Mouse (Mus musculus) MEL (cell line): Measurements from ENCODE around the gene Nup188. TPM values are rescaled to one million over a fixed set of nuclear protein-coding genes. Genes with fewer than 3 reads are reported as not detected.

Experiments used
- DNase-seq: peaks from one replicate; pipeline ENCODE4 v3.0.0; 2011; ENCODE audit warnings: low read depth, low spot score
- H3K27ac ChIP-seq: 2 replicates; pipeline ENCODE4 v1.5.1; 2012; ENCODE audit warnings: low read depth, mild to moderate bottlenecking, control low read depth, low read length, moderate library complexity; ENCODE audit not compliant: control insufficient read depth
- H3K27me3 ChIP-seq, 2 experiments: fragments of 150-350 bp in 1 of 2; sonication (generic) in 1 of 2; 2 replicates each; pipeline ENCODE4 v1.6.1; 2012; ENCODE audit warnings: low read length in 2 of 2, mild to moderate bottlenecking in 2 of 2, improper control_type of control experiment in 1 of 2, moderate library complexity in 1 of 2; ENCODE audit not compliant: insufficient read depth in 2 of 2, control insufficient read depth in 1 of 2
- H3K36me3 ChIP-seq, 2 experiments: 2 replicates each; pipeline ENCODE4 v1.6.1; 2012 to 2014; ENCODE audit warnings: low read length in 2 of 2, improper control_type of control experiment in 1 of 2, inconsistent platforms in 1 of 2, mild to moderate bottlenecking in 1 of 2; ENCODE audit not compliant: insufficient read depth in 2 of 2, control insufficient read depth in 1 of 2
- H3K4me1 ChIP-seq, 2 experiments: fragments of 150-350 bp in 1 of 2; sonication (generic) in 1 of 2; 2 replicates each; pipeline ENCODE4 v1.6.1; 2012; ENCODE audit warnings: low read length in 2 of 2, improper control_type of control experiment in 1 of 2, mild to moderate bottlenecking in 1 of 2; ENCODE audit not compliant: insufficient read depth in 2 of 2, control insufficient read depth in 1 of 2
- H3K4me3 ChIP-seq, 2 experiments: fragments of 150-350 bp in 1 of 2; sonication (generic) in 1 of 2; 2 replicates each; pipeline ENCODE4 v1.5.1; 2012; ENCODE audit warnings: low read depth in 2 of 2, low read length in 2 of 2, mild to moderate bottlenecking in 2 of 2, moderate library complexity in 2 of 2, control low read depth in 1 of 2, improper control_type of control experiment in 1 of 2; ENCODE audit not compliant: control insufficient read depth in 1 of 2, insufficient read depth in 1 of 2
- H3K79me2 ChIP-seq: 2 replicates; pipeline ENCODE4 v1.6.1; 2012; ENCODE audit warnings: mild to moderate bottlenecking, low read length, moderate library complexity; ENCODE audit not compliant: control insufficient read depth, poor library complexity, insufficient read depth
- H3K9ac ChIP-seq: 2 replicates; pipeline ENCODE4 v1.6.1; 2012; ENCODE audit warnings: low read depth, mild to moderate bottlenecking, control low read depth, low read length, moderate library complexity; ENCODE audit not compliant: control insufficient read depth, poor library complexity, severe bottlenecking
- H3K9me3 ChIP-seq: fragments of 150-350 bp; sonication (generic); replicated peaks from 2 replicates; pipeline ENCODE4 v1.6.1; 2012; ENCODE audit warnings: mild to moderate bottlenecking, low read length, improper control_type of control experiment, moderate library complexity; ENCODE audit not compliant: insufficient read depth
- BHLHE40 ChIP-seq: IDR thresholded peaks from 2 replicates; pipeline ENCODE4 v1.6.1; 2012; ENCODE audit warnings: low read depth, mild to moderate bottlenecking, inconsistent platforms, low read length, improper control_type of control experiment, borderline replicate concordance
- CHD2 ChIP-seq: IDR thresholded peaks from 2 replicates; pipeline ENCODE4 v1.6.1; 2011; ENCODE audit warnings: low read length, improper control_type of control experiment
- E2F4 ChIP-seq: IDR thresholded peaks from 2 replicates; pipeline ENCODE4 v1.6.1; 2011; ENCODE audit warnings: low read depth, low read length, improper control_type of control experiment, borderline replicate concordance
- ELF1 ChIP-seq: IDR thresholded peaks from 2 replicates; pipeline ENCODE4 v1.6.1; 2014; ENCODE audit warnings: low read depth, mild to moderate bottlenecking, inconsistent platforms, low read length, improper control_type of control experiment, moderate library complexity
- EP300 ChIP-seq, 2 experiments: IDR thresholded peaks; 2 replicates each; pipeline ENCODE4 v1.6.1; 2011; ENCODE audit warnings: improper control_type of control experiment in 2 of 2, low read length in 2 of 2, low read depth in 1 of 2, mild to moderate bottlenecking in 1 of 2
- ETS1 ChIP-seq: IDR thresholded peaks from 2 replicates; pipeline ENCODE4 v1.6.1; 2012; ENCODE audit warnings: low read depth, mild to moderate bottlenecking, inconsistent platforms, low read length, improper control_type of control experiment, moderate library complexity
- GABPA ChIP-seq: IDR thresholded peaks from 2 replicates; pipeline ENCODE4 v1.6.1; 2012; ENCODE audit warnings: low read depth, mild to moderate bottlenecking, inconsistent platforms, low read length, improper control_type of control experiment, moderate library complexity
- HCFC1 ChIP-seq: IDR thresholded peaks from 2 replicates; pipeline ENCODE4 v1.6.1; 2012; ENCODE audit warnings: low read depth, mild to moderate bottlenecking, inconsistent platforms, low read length, improper control_type of control experiment, moderate library complexity
- KAT2A ChIP-seq: conservative IDR thresholded peaks from 2 replicates; pipeline ENCODE4 v1.6.1; 2012; ENCODE audit warnings: low read depth, low read length, improper control_type of control experiment, inconsistent platforms
- MAFK ChIP-seq: IDR thresholded peaks from 2 replicates; pipeline ENCODE4 v1.6.1; 2011; ENCODE audit warnings: low read depth, mild to moderate bottlenecking, low read length, improper control_type of control experiment, borderline replicate concordance
- MAX ChIP-seq: IDR thresholded peaks from 2 replicates; pipeline ENCODE4 v1.6.1; 2011; ENCODE audit warnings: low read length, improper control_type of control experiment
- MAZ ChIP-seq: IDR thresholded peaks from 2 replicates; pipeline ENCODE4 v1.6.1; 2012; ENCODE audit warnings: low read depth, mild to moderate bottlenecking, inconsistent platforms, low read length, improper control_type of control experiment
- MEF2A ChIP-seq: IDR thresholded peaks from 2 replicates; pipeline ENCODE4 v1.6.1; 2014; ENCODE audit warnings: low read depth, mild to moderate bottlenecking, inconsistent platforms, low read length, improper control_type of control experiment; ENCODE audit not compliant: poor library complexity, insufficient replicate concordance, severe bottlenecking; ENCODE audit errors: extremely low read depth
- MXI1 ChIP-seq: IDR thresholded peaks from 2 replicates; pipeline ENCODE4 v1.6.1; 2011; ENCODE audit warnings: mild to moderate bottlenecking, low read depth, low read length, improper control_type of control experiment
- MYB ChIP-seq: IDR thresholded peaks from 2 replicates; pipeline ENCODE4 v1.6.1; 2011; ENCODE audit warnings: mild to moderate bottlenecking, low read depth, low read length, improper control_type of control experiment
- MYC ChIP-seq: IDR thresholded peaks from 2 replicates; pipeline ENCODE4 v1.6.1; 2011; ENCODE audit warnings: low read depth, mild to moderate bottlenecking, low read length, improper control_type of control experiment, moderate library complexity
- NELFE ChIP-seq: IDR thresholded peaks from 2 replicates; pipeline ENCODE4 v1.6.1; 2011; ENCODE audit warnings: low read depth, low read length, improper control_type of control experiment
- POLR2A ChIP-seq, 2 experiments: IDR thresholded peaks; 2 replicates each; pipeline ENCODE4 v1.6.1; 2011 to 2012; ENCODE audit warnings: low read length in 2 of 2, mild to moderate bottlenecking in 2 of 2, control low read depth in 1 of 2, improper control_type of control experiment in 1 of 2, low read depth in 1 of 2, moderate library complexity in 1 of 2; ENCODE audit not compliant: control insufficient read depth in 1 of 2, insufficient read depth in 1 of 2, poor library complexity in 1 of 2
- POLR2AphosphoS2 ChIP-seq: IDR thresholded peaks from 2 replicates; pipeline ENCODE4 v1.6.1; 2011; ENCODE audit warnings: low read length, improper control_type of control experiment
- RAD21 ChIP-seq: IDR thresholded peaks from 2 replicates; pipeline ENCODE4 v1.6.1; 2011; ENCODE audit warnings: mild to moderate bottlenecking, low read depth, low read length, improper control_type of control experiment
- RCOR1 ChIP-seq: IDR thresholded peaks from 2 replicates; pipeline ENCODE4 v1.6.1; 2012; ENCODE audit warnings: low read depth, mild to moderate bottlenecking, inconsistent platforms, low read length, improper control_type of control experiment
- SIN3A ChIP-seq: IDR thresholded peaks from 2 replicates; pipeline ENCODE4 v1.6.1; 2012; ENCODE audit warnings: low read length, improper control_type of control experiment, inconsistent platforms
- TAL1 ChIP-seq: IDR thresholded peaks from 2 replicates; pipeline ENCODE4 v1.6.1; 2012; ENCODE audit warnings: mild to moderate bottlenecking, inconsistent platforms, low read length, moderate library complexity, mixed read lengths
- TBP ChIP-seq: IDR thresholded peaks from 2 replicates; pipeline ENCODE4 v1.8.0; 2011; ENCODE audit warnings: low read depth, low read length, improper control_type of control experiment
- TCF12 ChIP-seq: IDR thresholded peaks from 2 replicates; pipeline ENCODE4 v1.6.1; 2014; ENCODE audit warnings: low read depth, mild to moderate bottlenecking, inconsistent platforms, low read length, improper control_type of control experiment, moderate library complexity
- USF1 ChIP-seq: IDR thresholded peaks from 2 replicates; pipeline ENCODE4 v1.6.1; 2014; ENCODE audit warnings: low read depth, mild to moderate bottlenecking, inconsistent platforms, low read length, improper control_type of control experiment, moderate library complexity
- ZKSCAN1 ChIP-seq: IDR thresholded peaks from 2 replicates; pipeline ENCODE4 v1.6.1; 2012; ENCODE audit warnings: low read depth, mild to moderate bottlenecking, inconsistent platforms, low read length, improper control_type of control experiment, moderate library complexity
- ZMIZ1 ChIP-seq: IDR thresholded peaks from 2 replicates; pipeline ENCODE4 v1.6.1; 2012; ENCODE audit warnings: low read depth, mild to moderate bottlenecking, inconsistent platforms, low read length, improper control_type of control experiment, moderate library complexity
- polyA plus RNA-seq, 2 experiments: library from polyadenylated mRNA; stranded (reverse) in 1 of 2; unstranded in 1 of 2; fragments of >175 nt in 1 of 2; fragments of >200 nt in 1 of 2; gene quantifications; 2 replicates each; pipeline versions ENCODE4 v1.2.1 to v1.2.4; 2012; ENCODE audit warnings: low replicate concordance in 2 of 2, low read depth in 1 of 2; ENCODE audit not compliant: insufficient read length in 2 of 2, insufficient read depth in 1 of 2, missing spikeins in 1 of 2
- total RNA-seq: library from RNA; depleted of rRNA; stranded (reverse); fragments of 300-350 nt; gene quantifications from 2 replicates; pipeline ENCODE4 v1.2.3, GENCODE M21; 2012

Gene Nup188
- total and polyA plus RNA-seq, 3 experiments: 58.6 to 119 TPM; not detected in 1

GRCm38 (mm10) chr2:30380564-30381376, 94.6 kb downstream of the Nup188 start:
- H3K79me2 ChIP-seq: no peaks in the 10 kb centered on the region
- no peak overlapping the region for H3K9ac ChIP-seq
- H3K9me3 ChIP-seq: no peaks in the 10 kb centered on the region
- no peaks in the 10 kb centered on the region for H3K27me3 ChIP-seq
- H3K36me3 ChIP-seq: no peaks in the 10 kb centered on the region; a peak in 1 of 4 replicates
- DNase-seq: no peak
- TF ChIP-seq ZMIZ1 (no peak), MAFK (no peak), ZKSCAN1 (no peak), TBP (no peak), ETS1 (no peak), TAL1 (no peak), BHLHE40 (no peak), RAD21 (no peak), MXI1 (no peak), E2F4 (no peak), MAZ (no peak), CHD2 (no peak), KAT2A (no peak), POLR2AphosphoS2 (no peak)
- no peak overlapping the region for H3K27ac ChIP-seq
- no peak overlapping the region for H3K4me3 ChIP-seq
- no peaks in the 10 kb centered on the region for H3K4me1 ChIP-seq

- Histone ChIP-seq H3K9ac (no peak overlapping the region), H3K4me3 (no peak overlapping the region), H3K4me1 (no peaks in the 10 kb centered on the region), H3K27me3 (no peaks in the 10 kb centered on the region), H3K9me3 (no peaks in the 10 kb centered on the region), H3K27ac (no peak overlapping the region), H3K36me3 (no peaks in the 10 kb centered on the region; a peak in 1 of 4 replicates), H3K79me2 (no peaks in the 10 kb centered on the region)
- TF ChIP-seq MYB (no peak), KAT2A (no peak), ZKSCAN1 (no peak), E2F4 (no peak), ELF1 (no peak), MYC (no peak), RCOR1 (no peak), MAX (no peak), USF1 (no peak), NELFE (no peak), GABPA (no peak), POLR2A (IDR thresholded peaks at IDR 0.05; ENCODE audit: control insufficient read depth in 1 of 2, insufficient read depth in 1 of 2, low read depth in 1 of 2, low read length in 2 of 2, poor library complexity in 1 of 2) (no peak), TCF12 (no peak), MEF2A (no peak), SIN3A (no peak), EP300 (IDR thresholded peaks at IDR 0.05; ENCODE audit: low read depth in 1 of 2, low read length in 2 of 2) (no peak), HCFC1 (no peak), MAZ (no peak)
- DNase-seq: no peak
Measured at GRCm38 (mm10) chr2:30381377-30381725, 95.2 kb downstream of the Nup188 start.
